ENCODE assay signal across 16 mouse cellular contexts in the genomic region with DNA sequence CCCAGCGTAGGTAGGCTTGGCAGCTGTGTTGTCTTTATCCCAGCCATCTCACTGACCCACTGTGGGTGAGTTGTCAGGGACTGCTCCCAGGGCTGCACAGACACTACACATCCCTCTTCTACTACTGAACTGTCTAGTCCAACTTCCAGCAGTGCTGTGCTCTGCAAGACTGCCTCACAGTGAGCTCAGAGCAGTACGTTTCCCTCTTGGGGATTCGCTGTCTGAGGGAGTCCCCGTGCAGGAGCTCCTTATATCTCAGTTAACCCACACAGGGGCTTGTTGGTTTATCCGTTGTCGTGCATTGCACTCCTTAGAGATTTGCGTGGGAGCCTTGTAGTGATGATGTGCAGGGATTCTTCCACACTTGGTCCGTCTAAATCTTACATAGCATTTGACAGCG.
"Had no signal": no experiment of that assay in that cellular context is flagged by ENCODE, and none has a peak within 500 bp of the region (broad histone marks: within the 10 kb centered on the region; RNA-seq: fewer than 3 reads in every experiment).

No protein-coding gene starts in this region.

- H3K27me3 ChIP-seq: limb, embryonic 13.5 days; liver, embryonic 12.5 days; liver, embryonic 15.5 days; lung, embryonic 15.5 days; midbrain, embryonic 13.5 days had no signal

- H3K9me3 ChIP-seq: limb, embryonic 10.5 days; limb, embryonic 13.5 days; liver, embryonic 12.5 days; liver, embryonic 15.5 days; lung, embryonic 15.5 days; midbrain, embryonic 13.5 days had no signal

- H3K36me3 ChIP-seq: limb, embryonic 10.5 days; limb, embryonic 13.5 days; liver, embryonic 15.5 days; lung, embryonic 15.5 days; midbrain, embryonic 13.5 days had no signal

- H3K27ac ChIP-seq: kidney, postnatal 0 days; layer of hippocampus, adult 2 months; limb, embryonic 10.5 days; limb, embryonic 13.5 days; liver, embryonic 12.5 days; liver, embryonic 15.5 days; lung, embryonic 15.5 days had no signal

- ATAC-seq: liver, embryonic 12.5 days; midbrain, embryonic 13.5 days had no signal

- H3K9ac ChIP-seq: limb, embryonic 13.5 days; liver, embryonic 12.5 days; liver, embryonic 15.5 days; lung, embryonic 15.5 days; midbrain, embryonic 13.5 days had no signal

- H3K4me3 ChIP-seq: layer of hippocampus, adult 2 months; limb, embryonic 10.5 days; limb, embryonic 13.5 days; liver, embryonic 12.5 days; liver, embryonic 15.5 days; lung, embryonic 15.5 days; midbrain, embryonic 13.5 days had no signal

- H3K4me2 ChIP-seq: limb, embryonic 13.5 days; liver, embryonic 12.5 days; liver, embryonic 15.5 days; lung, embryonic 15.5 days; midbrain, embryonic 13.5 days had no signal

- DNase-seq: kidney, postnatal 25 days; layer of hippocampus, adult 9-11 months; liver; lung, adult 18-20 months; lung, postnatal 10 days; lung, postnatal 36 days; thymus, adult 18-20 months; thymus, postnatal 36 days had no signal
